Mouse (Mus musculus): Measurements from ENCODE around the gene Exog.

Gene Exog

DNA sequence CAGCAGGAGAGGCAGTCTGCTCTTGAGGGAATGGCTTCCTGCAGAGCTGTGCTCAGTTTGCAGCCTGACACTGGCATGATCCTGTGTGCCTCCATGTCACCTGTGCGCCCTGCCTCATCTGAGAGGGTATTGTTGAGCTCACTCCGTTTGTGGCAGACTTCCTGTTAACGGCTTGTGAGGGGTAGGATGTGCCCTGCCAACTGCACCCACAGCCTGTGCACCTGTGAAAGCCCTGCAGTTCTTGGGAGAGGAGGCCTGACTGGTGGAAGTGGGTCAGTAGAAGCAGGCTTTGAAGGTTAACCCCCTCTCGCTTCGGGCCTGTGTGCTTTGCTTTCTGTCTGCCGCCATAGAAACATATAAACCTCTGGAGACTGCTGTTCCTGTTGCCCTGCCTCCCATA, 20.3 kb downstream of the Exog start:
- DNase-seq: no peak

DNA sequence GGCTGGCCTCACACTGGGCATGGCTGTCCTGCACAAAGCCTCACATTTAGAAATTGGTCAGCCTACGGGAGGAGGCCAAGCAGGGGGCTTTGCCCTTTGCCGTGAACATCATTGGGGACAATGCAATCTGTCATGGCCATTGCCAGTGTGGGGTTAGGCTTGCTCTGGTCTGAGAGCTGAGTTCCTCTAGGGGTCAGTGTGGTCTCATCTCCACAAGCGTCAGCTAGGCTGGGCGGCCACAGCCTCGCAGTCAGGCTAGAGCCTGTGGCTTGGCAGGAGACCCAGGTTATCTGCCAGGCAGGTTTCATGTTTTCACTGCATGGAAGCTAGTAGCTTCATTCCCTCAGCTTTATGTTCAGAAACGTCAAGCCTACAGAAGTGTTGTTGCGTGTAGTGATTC, 20.9 kb downstream of the Exog start:
- DNase-seq: no peak

DNA sequence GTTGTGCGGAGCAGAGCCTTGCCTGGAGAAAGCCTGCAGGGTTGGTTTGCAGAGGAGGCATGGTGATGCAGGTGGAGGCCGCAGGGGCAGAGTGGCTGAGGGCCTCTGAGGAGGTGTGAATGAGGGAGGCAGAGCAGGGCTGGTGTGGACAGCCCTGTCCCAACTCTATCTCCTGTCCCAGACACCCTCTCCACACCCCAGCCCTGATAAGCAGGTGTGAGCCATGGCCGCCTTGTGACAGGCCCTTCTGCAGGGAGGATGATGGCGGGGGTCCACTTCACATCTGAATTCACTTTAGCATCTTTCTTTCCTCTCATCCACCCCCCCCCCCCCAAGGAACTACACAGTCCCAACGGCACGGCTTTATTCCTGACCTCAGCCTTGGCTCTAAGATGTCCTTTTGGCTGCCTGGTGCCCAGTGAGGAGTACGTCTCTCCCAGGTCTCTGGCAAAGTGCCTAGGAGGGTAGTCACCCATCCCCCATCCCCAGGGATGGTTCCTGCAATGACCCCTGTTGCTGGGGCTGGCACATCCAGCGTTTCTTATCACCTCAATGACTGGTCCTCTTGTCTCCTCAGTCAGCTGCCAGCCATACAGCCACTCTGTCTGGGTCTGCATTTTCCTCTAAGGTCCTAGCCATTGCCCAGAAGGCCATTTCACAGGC, 25.1 kb downstream of the Exog start:
- no peak for DNase-seq

DNA sequence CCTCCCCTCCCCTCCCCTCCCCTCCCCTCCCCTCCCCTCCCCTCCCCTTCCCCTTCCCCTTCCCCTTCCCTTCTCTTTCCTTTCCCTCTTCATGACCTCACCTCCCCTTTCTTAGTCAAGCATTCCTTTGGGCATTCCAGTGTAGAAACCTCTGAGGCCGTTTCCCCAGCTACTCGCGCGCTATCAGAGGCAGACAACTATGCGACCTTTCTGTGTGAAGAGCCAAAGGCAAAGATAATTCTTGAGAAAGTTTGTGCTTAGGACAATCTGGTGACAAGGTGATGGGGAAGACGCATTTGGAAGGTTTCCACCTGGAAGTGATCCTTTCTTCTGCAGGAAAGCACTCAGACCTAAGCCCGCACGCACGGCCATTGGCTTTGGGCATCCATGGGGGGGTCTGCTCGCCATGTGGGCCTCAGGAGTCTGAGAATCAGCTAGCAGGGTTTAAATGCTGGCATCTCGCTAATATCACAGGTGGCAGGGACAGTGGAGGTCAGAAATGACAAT, 27.7 kb downstream of the Exog start:
- no peak for DNase-seq

- no peak for DNase-seq
These were observed 28.3 kb downstream of the Exog start for GRCm38 (mm10) chr9:119473011-119473410.

GRCm38 (mm10) chr9:119473608-119474164, 28.9 kb downstream of the Exog start:
- no peak for DNase-seq

- DNase-seq: no peak
These were observed 30.2 kb downstream of the Exog start for GRCm38 (mm10) chr9:119474717-119475611.

- no peak for DNase-seq
These were observed 33.0 kb downstream of the Exog start for GRCm38 (mm10) chr9:119477754-119478153.

GRCm38 (mm10) chr9:119478345-119478744, 33.6 kb downstream of the Exog start:
- no peak for DNase-seq

DNA sequence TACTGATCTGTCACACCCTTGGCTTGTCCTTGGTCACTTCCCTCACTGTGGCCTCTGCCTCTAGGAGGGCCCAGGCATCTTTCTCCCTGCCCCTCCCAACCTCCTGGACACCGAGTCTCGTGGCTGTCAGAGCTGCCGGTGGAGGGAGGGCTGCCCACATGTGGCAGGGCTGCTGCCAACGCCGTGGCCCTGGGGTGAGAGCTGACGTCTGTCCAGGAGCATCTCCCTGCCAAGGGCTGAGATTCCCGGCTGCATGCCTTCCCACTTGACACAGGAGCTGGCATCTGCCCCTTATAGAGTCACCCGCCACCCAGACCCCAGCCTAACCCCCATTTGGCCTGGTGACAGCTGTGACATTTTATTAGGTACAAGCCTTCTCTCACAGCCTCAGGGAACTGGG, 34.6 kb downstream of the Exog start:
- no peak for DNase-seq

DNA sequence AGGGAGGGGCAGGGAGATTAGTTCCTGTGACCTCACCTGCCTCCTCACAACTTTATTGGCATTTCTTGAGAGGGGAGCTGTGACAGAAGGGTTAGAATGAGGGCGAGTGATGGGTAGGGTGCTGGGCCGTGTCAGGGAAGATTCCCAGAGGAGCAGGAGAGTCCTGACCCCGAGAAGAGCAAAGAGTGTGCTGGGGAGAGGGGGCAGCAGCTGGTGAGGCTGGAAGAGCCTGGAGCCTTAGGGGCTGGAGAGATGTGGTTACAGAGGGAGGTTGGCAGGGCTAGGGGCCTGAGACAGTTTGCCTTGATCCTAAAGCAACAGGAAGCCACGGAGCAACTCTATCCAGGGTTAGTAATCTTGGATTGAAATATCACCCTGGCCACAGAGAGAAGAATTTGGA, 36.9 kb downstream of the Exog start:
- no peak for DNase-seq

DNA sequence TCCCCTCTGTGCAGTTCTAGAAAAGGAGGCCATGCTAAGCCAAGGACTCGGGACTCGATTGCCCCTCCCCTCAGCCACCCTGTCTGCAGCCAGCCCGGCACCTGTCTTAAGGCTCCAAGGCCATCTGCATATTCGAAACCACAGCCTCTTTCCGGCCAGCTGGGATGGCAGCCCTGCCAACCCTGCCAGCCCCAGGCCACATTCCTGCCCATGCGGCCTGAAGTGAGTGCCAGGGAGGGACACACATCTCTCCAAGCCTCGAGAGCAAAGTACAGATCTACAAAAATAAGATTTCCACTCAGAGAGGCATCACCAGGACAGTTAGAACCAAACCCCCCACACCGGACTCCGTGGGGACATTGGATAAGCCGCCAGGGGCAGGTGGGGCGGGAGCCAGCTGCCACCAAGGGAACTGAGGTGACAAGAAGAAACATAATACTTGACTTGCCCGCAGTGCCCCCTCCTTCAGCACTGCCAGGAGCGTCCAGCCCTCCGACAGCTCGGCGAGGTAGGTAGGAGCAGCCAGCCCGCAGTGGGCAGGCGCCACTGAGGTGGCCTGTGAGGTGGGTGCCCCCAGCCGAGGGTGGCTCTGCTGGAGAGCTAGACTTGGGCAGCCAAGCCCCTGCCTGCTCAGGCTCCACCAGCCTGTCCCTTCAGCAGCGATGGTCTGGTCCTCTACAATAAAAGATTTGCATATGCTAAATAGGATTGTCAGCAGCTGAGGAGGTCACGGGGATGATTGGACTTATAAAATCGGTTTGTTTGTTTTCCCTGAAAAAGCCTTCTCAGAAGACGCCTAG, 39.0 kb downstream of the Exog start:
- DNase-seq: peak; percentile 22

- no peak for DNase-seq
These were observed 39.7 kb downstream of the Exog start for GRCm38 (mm10) chr9:119484420-119484819.

GRCm38 (mm10) chr9:119484868-119485267, 40.1 kb downstream of the Exog start:
- no peak for DNase-seq

DNA sequence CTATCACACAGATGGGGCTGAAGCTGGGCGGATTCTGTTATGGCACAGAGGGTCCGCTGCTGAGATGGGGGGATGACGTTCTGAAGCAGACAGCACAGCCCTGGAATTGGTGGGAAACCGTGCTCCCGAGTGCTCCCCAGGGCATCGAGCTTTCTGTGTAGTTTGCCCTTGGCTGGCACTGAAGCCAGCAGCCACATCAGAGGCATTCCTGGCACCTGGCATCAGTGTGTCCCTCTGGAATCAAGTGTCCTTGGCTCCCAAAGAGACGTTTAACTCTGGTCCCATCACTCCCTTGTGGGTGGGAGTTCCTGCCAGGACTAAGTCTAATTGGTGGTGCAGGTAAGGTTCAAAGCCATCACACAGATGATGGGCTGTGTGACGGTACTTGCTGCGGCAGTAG, 51.6 kb downstream of the Exog start:
- no peak for DNase-seq

- no peak for DNase-seq
These were observed 52.2 kb downstream of the Exog start for GRCm38 (mm10) chr9:119496960-119497359.

DNA sequence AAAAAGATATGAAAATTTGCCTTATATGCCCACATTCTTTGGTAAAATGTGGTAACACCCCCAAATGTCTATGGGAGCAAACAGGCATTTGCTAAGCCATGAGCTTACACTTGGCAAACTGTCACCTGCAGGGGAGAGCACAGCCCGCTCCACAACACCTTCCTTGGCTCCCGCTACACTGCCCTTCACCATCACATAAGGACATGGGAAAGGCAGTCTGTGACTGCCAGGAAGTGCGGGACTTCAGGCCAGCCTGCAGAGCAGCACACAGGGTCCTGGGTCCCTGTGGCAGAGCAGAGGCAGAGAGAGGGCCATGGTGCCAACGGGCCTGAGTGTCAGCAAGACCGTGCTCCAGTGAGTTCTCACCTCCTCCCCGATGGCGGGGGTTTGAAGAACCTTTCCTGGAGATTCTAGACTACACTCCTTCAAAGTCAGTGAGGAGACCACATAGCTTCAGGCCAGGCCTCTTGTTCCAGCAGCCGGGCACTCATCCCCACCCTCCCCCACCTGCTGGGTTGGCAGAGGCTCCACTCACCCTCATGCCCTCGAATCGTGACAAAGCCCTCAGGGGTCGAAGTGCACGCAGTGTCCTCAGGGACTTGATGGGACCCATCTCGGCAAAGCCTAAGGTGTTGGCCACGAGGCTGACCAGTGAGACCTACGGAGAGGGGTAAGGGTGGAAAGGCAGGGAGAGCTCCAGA, 53.0 kb downstream of the Exog start:
- DNase-seq: no peak

DNA sequence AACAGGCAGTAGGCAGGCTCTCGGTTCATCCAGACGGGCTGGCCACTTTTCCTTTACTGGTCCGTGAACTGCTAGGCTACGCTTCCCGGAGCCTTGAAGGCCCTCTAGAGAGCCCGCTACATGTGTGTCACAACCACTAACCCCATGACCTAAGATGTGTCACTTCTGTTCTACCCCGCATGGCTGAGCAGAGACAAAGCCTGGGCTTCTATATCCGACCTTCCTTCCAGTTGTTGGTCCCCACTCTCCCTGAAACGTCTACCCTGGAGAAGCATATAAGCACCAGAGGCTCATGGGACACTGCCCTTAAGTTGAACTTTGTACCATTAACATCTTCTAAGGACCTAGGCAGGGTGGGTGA, 53.5 kb downstream of the Exog start:
- DNase-seq: no peak

DNA sequence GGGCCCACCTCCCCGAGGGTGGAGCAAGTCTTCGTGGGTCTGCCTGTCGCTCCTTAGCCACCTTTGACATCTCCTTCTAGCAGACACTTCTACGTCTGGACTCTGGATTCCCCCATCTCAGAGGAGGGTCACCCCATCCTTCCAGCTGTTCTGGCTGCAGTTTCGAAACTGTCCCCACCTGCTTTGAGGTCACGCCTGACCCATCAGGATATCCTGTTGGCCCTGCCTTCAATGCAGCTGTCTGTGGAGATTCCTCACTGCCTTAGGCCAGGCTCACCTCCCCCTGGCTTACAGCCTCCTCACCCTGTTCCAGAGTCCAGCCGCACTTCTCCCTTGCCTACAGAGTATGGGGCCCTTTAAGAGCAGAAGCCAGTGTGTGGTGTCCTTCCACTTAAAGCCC, 54.1 kb downstream of the Exog start:
- DNase-seq: no peak

- DNase-seq: no peak
These were observed 58.9 kb downstream of the Exog start for GRCm38 (mm10) chr9:119503613-119504012.

DNA sequence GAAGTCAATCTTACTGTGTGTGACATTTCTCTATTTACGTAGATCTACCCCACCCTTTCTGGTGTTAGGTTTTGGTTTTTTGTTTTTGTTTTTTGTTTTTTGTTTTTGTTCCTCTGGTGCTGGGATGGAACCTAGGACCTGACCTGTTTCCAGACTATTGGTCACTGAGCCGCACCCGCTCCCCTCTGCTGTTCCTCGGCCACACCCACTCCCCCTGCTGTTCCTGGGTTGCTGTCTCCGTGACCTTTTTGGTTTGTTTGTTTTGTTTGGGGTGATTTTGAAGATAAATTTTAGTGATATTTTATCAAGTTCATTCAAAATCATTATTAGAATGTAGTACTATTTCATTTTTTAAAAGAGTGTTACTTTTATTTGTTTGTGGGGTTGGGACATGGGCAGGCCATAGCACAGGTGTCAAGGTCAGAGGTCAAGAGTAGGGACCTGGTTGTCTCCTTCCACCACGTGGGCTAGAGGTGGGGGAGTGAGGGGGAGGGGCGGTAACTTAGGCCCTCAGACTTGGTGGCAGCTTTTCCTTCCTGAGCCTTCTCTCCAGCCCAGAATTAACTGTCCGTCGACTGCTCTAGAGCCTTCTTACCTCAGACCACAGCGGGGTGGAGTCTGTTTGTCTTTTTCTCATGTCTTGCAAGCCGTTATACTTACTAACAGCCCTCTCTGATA, 60.4 kb downstream of the Exog start:
- DNase-seq: no peak

- peak; percentile 42 for DNase-seq
These were observed 66.2 kb downstream of the Exog start for GRCm38 (mm10) chr9:119510902-119511301.
